Mouse (Mus musculus) testis, postnatal 14 days (tissue): Measurements from ENCODE around the gene Brix1.

ENCODE experiments used
- DNase-seq: peaks from one replicate; pipeline ENCODE4 v3.0.0; 2021; ENCODE audit warnings: low spot score

Brix1 gene

GRCm38 (mm10) chr15:10447102-10447501 is 38.6 kb downstream of the Brix1 start:
- DNase-seq = no peak

GRCm38 (mm10) chr15:10442275-10442674 is 43.5 kb downstream of the Brix1 start:
- DNase-seq = no peak

DNA sequence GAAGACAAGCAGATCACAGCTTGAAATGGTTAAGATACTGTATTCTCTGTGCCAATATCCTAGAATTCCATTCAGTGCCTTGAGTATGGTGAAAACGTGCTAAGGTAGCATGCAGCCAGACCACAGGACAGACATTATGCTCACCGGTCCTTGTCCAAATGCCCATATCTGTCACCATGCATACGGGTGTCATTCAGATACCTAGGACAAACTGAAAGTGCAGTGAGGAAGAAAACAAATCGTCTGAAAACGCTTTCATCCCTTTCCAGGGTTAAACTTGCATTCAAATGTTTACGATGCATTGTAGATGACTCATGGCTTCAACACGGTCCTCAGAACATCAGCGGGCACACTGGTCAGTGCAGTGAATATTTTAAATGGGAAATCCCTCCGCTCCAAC is 44.3 kb downstream of the Brix1 start:
- no peak for DNase-seq

- DNase-seq = no peak
These were observed 45.8 kb downstream of the Brix1 start for GRCm38 (mm10) chr15:10439963-10440362.

- DNase-seq = no peak
These were observed 48.9 kb downstream of the Brix1 start for GRCm38 (mm10) chr15:10436893-10437292.

GRCm38 (mm10) chr15:10426545-10427266 is 59.0 kb downstream of the Brix1 start:
- DNase-seq = no peak

DNA sequence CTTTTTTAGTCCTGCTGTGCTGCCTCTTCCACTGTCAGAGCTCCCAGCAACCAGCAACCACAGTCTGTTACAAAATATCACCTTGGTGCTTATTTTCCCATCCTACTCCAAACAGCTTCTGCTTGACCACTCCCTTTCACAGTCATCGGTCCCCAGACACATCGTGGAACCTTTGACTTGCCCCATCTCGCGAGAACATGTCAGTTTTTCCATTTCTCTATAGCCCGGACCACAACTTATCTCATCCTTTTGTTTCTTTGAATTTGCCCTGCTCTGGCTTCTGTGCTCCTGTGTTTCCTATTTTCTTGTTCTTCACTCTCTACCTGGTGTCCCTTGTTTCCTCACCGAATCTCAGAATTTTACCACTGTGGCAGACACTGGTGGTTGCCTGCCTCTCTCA is 59.6 kb downstream of the Brix1 start:
- no peak for DNase-seq
